Mouse (Mus musculus) activated CD4-positive, CD25-positive, alpha-beta regulatory T cell (primary cell): ENCODE results near the gene Polr2e. TPM values are rescaled to one million over a fixed set of nuclear protein-coding genes. Genes with fewer than 3 reads are reported as not detected.

Experiments
- polyA plus RNA-seq, 2 experiments: library from polyadenylated mRNA; unstranded; fragments of 100-300 nt; shearing (Covaris generic); gene quantifications; one replicate each; pipeline ENCODE4 v1.2.1; 2017

Polr2e gene
- polyA plus RNA-seq: 100 to 1,000 TPM; 167 to 199 TPM

DNA sequence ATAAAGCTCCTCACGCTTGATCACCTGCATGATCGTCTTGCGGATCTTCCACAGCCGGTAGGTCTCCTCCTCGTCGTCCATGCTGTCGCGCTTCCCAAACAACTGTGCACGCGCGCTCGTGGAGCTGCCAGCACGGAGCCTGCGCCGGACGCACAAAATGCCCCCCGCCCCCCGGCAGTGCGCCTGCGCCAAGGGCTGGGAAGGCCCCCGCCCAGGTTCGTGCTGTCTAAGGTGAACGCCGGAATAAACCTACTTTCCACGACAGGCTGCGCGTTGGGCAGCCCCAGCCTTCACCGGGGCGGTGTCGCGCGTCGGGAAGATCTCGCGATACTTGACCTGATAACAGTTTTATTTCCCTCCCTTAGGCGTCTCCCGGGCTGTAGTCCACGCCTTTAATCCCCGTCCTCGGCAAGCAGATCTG lies at the start of gene Polr2e:
TSS of gene Polr2e (minus strand) at position 237 of the 421 bp plus-strand sequence.

DNA sequence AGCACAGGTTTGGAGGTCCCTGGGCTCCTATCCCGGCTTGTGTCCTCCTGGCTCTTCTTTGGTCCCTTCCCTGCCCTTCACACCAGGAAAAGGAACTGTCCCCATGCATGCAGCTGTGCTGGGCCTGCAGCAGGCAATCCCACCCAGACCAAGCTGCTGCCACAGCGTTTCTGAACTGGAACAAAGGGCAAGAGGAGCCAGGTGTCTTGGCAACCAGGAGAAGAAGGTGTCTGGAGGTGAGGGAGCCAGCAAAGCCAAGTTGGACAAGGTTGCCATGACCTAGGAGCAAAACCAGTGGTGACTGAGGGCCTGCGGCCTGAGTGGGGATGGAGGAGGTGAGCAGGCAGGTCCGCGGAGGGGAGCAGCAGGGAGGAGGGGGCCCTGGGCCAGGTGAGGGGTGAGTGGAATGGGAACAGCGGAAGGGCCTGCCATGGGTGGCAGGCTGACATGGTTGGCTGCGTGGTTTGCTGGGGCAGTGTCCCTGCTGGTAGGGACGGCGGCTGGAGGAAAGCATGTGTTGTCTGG lies 7.5 kb upstream of the Polr2e start, which contains the start of gene Gpx4:
TSS of gene Gpx4 (plus strand) at position 126 of the 525 bp plus-strand sequence.

DNA sequence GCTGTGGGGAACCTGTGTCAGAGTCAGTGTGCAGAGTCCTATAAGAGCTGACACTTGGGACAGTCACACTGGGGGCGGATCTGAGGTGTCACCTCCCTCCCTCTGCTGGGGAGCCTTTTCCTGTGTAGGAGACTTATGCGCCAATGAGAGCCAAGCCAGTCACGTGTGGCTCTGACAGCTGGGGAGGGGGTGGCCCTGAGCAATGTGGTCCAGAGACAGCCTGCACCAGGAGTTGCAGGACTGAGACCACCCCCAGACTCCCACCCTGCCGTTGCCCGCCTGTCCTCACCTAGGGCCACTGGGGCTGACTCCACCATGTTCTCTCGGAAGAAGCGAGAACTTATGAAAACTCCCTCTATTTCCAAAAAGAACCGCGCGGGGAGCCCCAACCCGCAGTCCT lies 23.1 kb downstream of the Polr2e start, which contains the start of gene Arhgap45:
TSS of gene Arhgap45 (plus strand) at position 143 of the 400 bp plus-strand sequence.

DNA sequence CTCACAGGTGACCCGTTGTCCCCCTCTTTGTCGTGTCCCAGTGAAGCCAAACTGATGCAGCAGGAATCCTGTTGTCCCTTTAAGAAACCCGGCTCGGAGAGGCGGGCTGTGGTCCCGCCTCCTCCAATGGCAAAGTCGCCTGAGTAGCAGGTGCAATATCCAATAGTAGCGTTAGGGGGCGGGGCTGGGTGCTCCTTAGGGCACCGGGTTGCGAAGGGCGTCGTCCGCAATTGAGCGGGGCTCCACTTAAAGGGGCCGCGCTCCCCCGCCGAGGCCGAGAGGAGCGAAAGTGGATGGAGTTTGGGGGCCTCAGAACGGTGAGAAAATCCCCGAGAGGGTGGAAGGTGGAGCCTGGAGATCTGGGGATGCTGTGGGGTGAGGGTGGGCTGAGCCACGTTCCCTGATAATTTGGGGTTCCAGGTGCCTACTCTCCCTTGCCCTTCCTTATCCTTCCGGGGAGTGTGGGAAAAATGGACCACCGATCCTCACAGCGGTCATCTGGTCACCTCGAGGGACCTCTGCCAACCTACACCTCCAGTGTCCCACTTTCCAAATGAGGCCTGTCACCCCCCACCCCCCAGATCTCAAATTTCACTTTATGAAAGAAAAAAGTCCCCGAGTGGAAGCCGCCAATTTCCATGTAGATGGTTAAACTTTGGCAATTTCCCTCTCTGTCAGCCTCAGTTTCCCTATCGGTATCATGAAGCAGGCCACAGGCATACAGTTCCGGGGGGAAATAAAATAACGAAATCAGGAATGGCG lies 43.1 kb downstream of the Polr2e start, which contains the start of gene Abca7:
TSS of gene Abca7 (plus strand) at position 223 of the 762 bp plus-strand sequence.

DNA sequence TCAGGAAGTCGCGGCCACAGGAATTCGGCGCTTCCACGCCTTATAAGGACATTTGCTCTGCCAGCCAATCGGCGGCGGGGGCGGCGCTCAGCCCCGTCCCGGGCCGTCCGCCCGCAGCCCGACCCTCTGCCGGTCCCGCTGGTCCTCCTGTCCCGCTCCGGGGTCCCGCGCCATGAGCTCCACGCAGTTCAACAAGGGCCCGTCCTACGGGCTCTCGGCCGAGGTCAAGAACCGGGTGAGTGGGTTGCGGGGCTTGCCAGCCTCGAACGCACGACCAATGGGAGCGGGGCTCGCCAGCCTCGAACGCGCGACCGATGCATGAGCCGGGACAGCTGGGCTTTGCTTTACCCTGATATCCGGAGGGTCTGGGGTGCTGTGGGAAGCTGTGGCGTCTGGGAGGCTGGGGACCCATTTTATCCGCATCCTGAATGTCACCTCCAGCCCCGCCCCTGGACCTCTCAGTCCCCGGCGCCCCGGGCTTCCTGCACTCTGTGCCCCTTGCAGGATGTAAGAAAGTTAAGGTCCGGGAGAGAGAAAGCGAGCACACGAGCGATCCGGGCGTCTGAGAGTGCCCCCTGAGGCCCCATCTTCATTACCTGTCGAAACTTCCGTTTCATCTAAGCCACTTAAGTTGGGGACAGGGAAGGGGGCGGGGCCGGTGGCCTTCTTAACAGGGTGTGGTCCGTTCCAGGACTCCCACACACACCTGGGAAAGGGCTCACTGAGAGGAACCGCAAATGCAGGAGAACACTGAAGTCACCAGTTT lies 50.9 kb downstream of the Polr2e start, which contains the start of gene Cnn2:
TSS of gene Cnn2 (plus strand) at position 79 of the 766 bp plus-strand sequence.

Other genes starting within 250 kb of the Polr2e start
- under 1 TPM; 0.23 to 0.55 TPM for gene Prss57, start 248.8 kb downstream of the Polr2e start, polyA plus RNA-seq
- 1 to 10 TPM; 2.1 to 3.4 TPM for gene Palm, start 246.2 kb downstream of the Polr2e start, polyA plus RNA-seq
- 1 to 10 TPM in 1 of 2 experiments, not detected in 1; 1.1 TPM for gene Misp, start 218.8 kb downstream of the Polr2e start, polyA plus RNA-seq
- 100 to 1,000 TPM; 242 to 297 TPM for gene Ptbp1, start 185.4 kb downstream of the Polr2e start, polyA plus RNA-seq
- not detected for gene Prtn3, start 165.3 kb downstream of the Polr2e start, polyA plus RNA-seq
- 1 to 10 TPM; 2.5 to 3.6 TPM for gene Plppr3, start 165.2 kb downstream of the Polr2e start, polyA plus RNA-seq
- not detected for gene Elane, start 153.5 kb downstream of the Polr2e start, polyA plus RNA-seq
- not detected for gene Cfd, start 148.9 kb downstream of the Polr2e start, polyA plus RNA-seq
- 10 to 100 TPM; 27.8 to 35.8 TPM for gene Med16, start 130.9 kb downstream of the Polr2e start, polyA plus RNA-seq
- 10 to 100 TPM; 16.0 to 34.9 TPM for gene Gm26602, start 128.9 kb downstream of the Polr2e start, polyA plus RNA-seq
- under 1 TPM; 0.47 to 0.56 TPM for gene Kiss1r, start 122.8 kb downstream of the Polr2e start, polyA plus RNA-seq
- 100 to 1,000 TPM; 188 to 197 TPM for gene R3hdm4, start 118.6 kb downstream of the Polr2e start, polyA plus RNA-seq
- 10 to 100 TPM in 1 of 2 experiments, 1 to 10 TPM in 1; 7.0 to 15.0 TPM for gene Arid3a, start 112.8 kb downstream of the Polr2e start, polyA plus RNA-seq
- gene Wdr18, start 79.6 kb downstream of the Polr2e start, polyA plus RNA-seq: 10 to 100 TPM; 52.3 to 56.5 TPM
- under 1 TPM; 0.13 to 0.28 TPM for gene Grin3b, start 69.1 kb downstream of the Polr2e start, polyA plus RNA-seq
- 10 to 100 TPM; 24.8 to 28.5 TPM for gene Tmem259, start 55.5 kb downstream of the Polr2e start, polyA plus RNA-seq
- gene Cnn2, start 51.2 kb downstream of the Polr2e start, polyA plus RNA-seq: 100 to 1,000 TPM; 650 to 940 TPM
- 10 to 100 TPM; 21.2 to 46.3 TPM for gene Abca7, start 43.3 kb downstream of the Polr2e start, polyA plus RNA-seq
- gene Arhgap45, start 23.1 kb downstream of the Polr2e start, polyA plus RNA-seq: 100 to 1,000 TPM; 587 to 734 TPM
- 100 to 1,000 TPM; 438 to 449 TPM for gene Gpx4, start 7.4 kb upstream of the Polr2e start, polyA plus RNA-seq
- 10 to 100 TPM; 34.5 to 48.9 TPM for gene Sbno2, start 65.8 kb upstream of the Polr2e start, polyA plus RNA-seq
- gene Stk11, start 76.0 kb upstream of the Polr2e start, polyA plus RNA-seq: 10 to 100 TPM; 32.3 to 56.4 TPM
- gene Atp5d, start 98.8 kb upstream of the Polr2e start, polyA plus RNA-seq: 100 to 1,000 TPM; 430 to 441 TPM
- gene Cbarp, start 101.0 kb upstream of the Polr2e start, polyA plus RNA-seq: 1 to 10 TPM; 1.8 to 1.9 TPM
- 1 to 10 TPM; 3.1 to 8.5 TPM for gene Midn, start 108.5 kb upstream of the Polr2e start, polyA plus RNA-seq
- gene Cirbp, start 126.2 kb upstream of the Polr2e start, polyA plus RNA-seq: 100 to 1,000 TPM; 134 to 324 TPM
- gene 1600002K03Rik, start 133.1 kb upstream of the Polr2e start, polyA plus RNA-seq: 10 to 100 TPM; 19.3 to 25.7 TPM
- gene Efna2, start 139.7 kb upstream of the Polr2e start, polyA plus RNA-seq: not detected
- gene Mum1, start 186.6 kb upstream of the Polr2e start, polyA plus RNA-seq: 10 to 100 TPM; 70.6 to 76.2 TPM
- gene Ndufs7, start 209.3 kb upstream of the Polr2e start, polyA plus RNA-seq: 100 to 1,000 TPM; 209 to 294 TPM
- gene Gamt, start 221.2 kb upstream of the Polr2e start, polyA plus RNA-seq: 1 to 10 TPM in 1 of 2 experiments, under 1 TPM in 1; 0.42 to 1.2 TPM
- gene Dazap1, start 221.7 kb upstream of the Polr2e start, polyA plus RNA-seq: 10 to 100 TPM; 76.9 to 90.0 TPM